Mouse (Mus musculus) adrenal gland, adult 2 months (tissue): ENCODE data around the gene Sp100. TPM values are rescaled to one million over a fixed set of nuclear protein-coding genes. Genes with fewer than 3 reads are reported as not detected.
"Not testable (repeated sequence)": the region's sequence is repeated elsewhere in the genome, so short reads cannot be mapped to it uniquely, and the experiment has no call there.

ENCODE experiments used
- DNase-seq: peaks from one replicate; pipeline ENCODE4 v3.0.0; 2021
- long read RNA-seq: library from polyadenylated mRNA; stranded (forward); transcript quantifications from one replicate; pipeline ENCODE4 v2.0.0, GENCODE M21; 2021
- polyA plus RNA-seq: library from polyadenylated mRNA; depleted of rRNA; stranded (reverse); fragments of >200 nt; gene quantifications from 2 replicates; pipeline ENCODE4 v1.2.3, GENCODE M21; 2012; rRNA removed
- total RNA-seq, 2 experiments: library from RNA; stranded (reverse); gene quantifications; 2 replicates each; pipeline ENCODE4 v1.2.3; 2021

Sp100 gene
- total RNA-seq: 10 to 100 TPM; 19.1 to 21.0 TPM
- 2.7 and 2.9 TPM in 2 replicates for polyA plus RNA-seq
- long read RNA-seq, partial matches to known transcripts: 0 of 5 reads
- long read RNA-seq, other reads (novel, unspliced or antisense): 4 of 5 reads

DNA sequence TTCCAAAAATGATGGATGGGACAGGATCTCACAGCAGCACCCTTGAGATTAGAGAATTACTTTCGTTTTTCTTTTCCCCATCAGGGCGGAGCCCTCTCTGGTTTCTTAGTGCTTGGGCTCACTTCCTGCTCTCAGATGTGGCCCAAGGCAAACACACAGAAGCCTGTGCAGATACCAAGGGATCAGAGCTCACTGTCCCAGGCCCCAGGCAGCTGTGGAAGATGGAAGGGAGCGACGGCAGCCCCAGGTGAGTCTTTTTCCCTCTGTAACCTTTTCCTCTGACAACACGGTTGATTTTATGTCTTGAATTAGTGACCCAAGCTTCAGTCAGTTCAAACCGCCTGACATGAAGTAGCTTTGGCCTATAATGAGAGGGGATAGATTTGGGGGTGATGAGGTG, at the start of gene Sp100:
TSS of gene Sp100 (plus strand) at position 108 of the 400 bp plus-strand sequence.
- peak; percentile 20 for DNase-seq

DNA sequence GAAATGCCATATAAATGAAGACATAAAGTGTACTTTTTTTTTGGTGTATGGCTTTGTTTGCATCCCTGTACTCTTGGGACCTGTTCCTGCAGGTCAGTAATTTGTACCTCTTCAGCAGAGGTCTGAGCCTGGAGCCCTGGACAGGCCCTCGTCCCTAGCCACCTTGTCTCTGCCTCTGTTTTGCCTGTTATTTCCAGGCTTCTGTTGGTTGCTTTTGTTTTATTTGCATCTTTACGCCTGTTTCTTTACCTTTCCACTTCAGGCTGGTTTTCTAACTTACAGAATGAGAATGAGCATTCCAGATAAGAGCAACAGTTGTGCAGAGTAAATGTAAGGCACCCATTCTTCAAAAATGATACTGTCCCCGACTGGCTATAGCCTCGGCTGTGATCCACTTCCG, 49.7 kb upstream of the Sp100 start, which contains the start of gene Sp140:
TSS of gene Sp140 (plus strand) at position 301 of the 400 bp plus-strand sequence.
- DNase-seq: not testable (repeated sequence)

DNA sequence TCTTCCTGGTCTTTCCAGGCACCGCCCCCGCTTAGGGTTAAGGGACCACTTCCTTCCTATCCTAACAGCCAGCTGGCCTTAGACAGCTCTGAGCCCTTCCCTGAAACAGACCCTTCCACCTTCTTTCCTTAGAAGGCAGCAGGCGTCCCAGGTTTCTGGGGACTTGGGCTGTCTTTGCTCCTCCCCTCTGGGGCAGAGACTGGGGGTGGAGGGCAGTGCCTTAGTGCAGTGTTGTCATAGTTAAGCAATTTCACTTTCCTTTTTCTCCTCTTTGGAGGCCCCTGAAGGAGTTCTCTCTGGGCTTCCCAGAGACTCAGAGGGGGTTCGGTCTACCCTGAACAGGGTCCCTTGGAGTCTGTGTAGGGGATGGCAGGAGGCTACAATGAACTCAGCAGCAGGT, 49.0 kb upstream of the Sp100 start:
- peak; percentile 46 for DNase-seq

DNA sequence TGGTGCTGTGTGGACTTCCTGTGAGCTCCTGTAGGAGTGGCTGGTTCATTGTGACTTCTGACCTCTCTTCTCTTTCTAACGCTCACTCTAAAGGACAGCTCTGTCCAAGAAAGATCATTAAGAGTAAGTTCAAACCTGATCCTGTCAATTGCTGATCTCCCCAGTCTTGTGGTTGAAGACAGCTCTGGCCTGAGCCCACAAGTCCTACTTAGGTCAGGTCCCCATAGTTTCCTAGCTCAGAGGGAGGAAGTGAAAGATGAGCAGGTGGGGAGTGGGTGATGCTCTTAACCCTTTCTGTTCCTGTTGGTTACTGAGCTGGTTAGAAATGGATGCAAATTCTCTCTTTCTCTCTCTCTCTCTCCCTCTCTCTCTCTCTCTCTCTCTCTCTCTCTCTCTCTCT, 45.4 kb upstream of the Sp100 start:
- not testable (repeated sequence) for DNase-seq

DNA sequence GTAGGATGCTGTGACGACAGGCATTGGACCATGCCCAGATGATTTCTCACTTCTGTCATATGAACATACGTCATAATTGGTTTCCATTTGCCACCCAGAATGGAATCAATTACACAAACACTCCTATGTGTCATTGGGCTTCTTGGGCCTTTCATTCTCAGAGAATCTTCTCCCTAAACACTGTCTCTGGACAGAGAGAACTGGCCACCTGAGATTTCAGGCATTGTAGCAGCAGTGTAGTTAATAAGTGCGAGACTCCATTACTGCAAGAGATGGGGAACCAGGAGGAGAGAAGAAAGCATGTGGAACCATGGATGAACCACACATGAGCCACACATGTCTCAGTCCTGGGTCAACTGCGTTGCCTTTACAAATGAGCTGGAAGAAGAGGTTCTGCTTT, 41.4 kb upstream of the Sp100 start:
- not testable (repeated sequence) for DNase-seq

DNA sequence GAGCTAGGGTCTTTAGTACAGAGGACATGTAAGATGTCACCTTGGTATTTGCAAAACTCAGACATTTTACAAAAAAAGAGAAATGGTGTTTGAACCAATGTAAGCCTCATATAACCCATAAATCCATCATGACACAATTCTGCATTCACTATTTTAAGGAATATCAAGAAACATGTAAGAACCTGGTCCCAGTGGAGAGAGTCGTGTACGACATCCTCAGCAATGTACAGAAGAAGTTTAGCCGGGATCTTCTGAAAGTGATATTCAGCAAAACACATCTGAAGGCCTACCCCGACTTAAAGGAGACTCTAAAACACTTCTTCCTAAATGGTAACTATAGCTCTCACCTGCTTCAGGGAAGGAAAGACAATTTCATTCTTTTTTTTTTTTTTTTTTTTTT, 39.2 kb upstream of the Sp100 start:
- DNase-seq: not testable (repeated sequence)

DNA sequence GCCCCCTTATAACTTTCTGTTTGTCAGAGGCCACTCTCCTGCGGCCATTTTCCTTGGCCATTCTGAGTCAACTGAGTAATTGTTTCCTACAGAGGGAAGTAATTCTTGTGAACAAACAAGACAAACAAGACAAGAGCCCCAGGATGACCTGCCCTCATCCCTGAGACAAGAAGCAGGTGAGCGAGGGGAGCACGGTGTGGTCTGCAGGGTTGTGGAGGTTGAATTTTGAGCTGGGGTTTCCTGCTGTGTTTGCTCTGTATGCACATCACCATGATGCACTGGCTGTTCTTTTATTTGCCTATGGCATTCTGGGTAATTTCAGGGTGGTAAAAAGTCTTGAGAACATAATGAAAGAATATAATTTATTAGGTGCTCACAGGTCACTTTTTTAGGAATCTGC, 34.7 kb upstream of the Sp100 start:
- not testable (repeated sequence) for DNase-seq

DNA sequence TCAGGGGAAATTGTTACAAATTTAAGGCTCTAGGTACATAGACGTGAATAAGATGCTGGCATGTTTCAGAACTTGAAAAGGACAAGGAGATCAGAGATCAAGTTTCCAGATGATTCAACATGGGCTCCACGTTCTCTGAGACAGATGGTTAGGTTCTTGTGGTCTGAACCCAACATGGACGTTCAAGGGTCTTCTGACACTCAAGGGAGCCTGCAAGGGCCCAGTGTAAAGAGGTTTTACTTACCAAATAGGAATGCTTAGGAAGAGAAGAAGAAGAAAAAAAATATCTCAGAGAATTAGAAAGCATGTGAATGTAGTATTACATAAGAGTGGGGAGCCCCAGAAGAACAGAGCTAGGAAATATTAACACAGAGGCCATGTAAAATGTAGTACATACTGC, 34.0 kb upstream of the Sp100 start:
- not testable (repeated sequence) for DNase-seq

DNA sequence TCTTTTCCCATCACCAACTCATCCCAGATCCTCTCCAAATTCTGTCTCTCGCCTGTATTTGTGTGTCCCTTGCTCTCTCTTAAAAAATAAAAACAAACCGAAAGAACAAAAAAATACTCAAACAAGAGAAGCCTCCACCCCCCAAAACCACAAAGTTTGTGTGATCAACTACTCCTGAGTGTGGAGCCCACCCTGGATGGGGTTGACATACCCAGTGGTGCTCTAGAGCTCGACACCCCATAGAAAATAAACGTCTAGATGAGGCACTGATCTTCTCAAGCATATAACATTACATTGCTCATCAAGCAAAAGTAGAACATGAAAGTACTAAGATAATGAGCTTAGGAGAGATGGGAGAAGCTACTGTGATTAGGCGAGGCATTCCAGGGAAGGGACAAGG, 32.6 kb upstream of the Sp100 start:
- DNase-seq: not testable (repeated sequence)

DNA sequence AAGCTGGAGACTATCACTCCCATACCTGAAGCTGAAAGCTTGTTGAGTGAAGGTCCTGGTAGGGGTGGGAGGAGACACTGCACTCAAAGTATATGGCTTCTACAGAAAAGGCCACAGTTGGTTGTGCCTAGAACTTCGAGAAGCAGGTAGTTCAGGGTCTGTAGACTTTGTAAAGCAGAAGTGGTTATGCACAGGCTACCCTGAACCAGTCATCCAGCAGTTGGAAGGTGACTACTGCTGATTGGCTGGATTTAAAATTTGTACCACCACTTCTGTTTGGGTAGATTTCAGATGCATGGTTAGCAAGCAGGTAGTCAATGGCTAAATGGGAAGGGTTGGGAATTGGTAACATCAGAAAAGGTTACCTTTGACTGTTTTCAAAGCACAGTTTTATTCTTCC, 31.1 kb upstream of the Sp100 start:
- DNase-seq: not testable (repeated sequence)

DNA sequence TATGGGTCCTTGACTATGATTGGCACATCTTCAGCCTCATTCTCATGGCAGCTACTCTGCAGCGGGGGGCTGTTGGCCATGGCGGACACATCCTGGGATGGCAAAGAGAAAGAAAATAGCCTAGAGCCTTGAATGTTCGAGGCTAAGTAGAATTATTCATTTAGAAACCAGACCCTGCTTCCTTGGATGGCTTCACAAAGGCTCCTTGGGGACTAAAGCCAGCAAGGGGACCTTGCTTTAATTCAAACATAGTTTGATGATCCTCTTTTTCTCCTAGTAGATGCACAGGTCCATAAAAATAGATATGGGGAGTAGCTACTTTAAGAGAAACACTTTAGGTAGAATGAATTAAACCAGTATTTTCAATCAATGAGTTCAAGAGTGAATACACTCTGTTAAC, 12.9 kb upstream of the Sp100 start:
- not testable (repeated sequence) for DNase-seq

DNA sequence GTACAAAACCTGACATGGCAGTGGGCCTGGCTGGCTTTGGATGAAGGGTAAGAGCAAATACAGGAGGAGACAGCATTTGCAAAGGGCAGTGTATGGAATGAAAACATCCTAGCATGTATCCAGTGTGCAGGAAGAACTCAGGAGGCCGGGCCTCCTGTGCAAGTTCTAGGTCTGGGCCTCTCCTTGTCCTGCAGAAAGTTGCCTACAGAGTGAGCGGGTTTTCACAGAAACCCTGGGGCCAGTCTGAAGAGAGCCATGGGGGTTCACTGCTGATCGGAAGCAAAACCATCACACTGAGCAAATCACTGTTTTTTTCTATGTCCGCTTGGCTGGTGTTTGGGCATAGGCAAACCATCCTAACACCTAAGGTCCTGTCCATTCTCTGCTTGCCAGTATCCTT, 11.6 kb upstream of the Sp100 start:
- DNase-seq: not testable (repeated sequence)

DNA sequence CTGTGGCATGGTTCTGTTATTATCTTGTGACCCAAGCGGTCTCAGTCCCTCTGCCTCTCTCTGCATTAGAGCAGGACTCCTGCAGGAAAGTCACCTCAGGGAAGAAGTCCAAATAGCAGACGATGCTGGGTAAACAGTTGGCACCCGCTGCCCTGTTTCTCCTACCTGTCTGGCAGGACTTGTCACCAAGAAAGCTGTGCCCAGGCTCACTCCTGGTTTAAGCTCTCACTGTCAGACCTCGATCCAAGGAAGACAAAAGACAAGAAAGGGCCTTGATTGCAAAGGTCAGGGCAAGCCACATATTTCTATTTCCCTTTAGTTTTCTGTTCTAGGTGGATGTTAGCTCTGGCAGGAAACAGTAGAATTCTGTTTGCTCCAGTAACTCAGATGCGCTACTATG, 736 bp downstream of the Sp100 start:
- DNase-seq: peak; percentile 12

DNA sequence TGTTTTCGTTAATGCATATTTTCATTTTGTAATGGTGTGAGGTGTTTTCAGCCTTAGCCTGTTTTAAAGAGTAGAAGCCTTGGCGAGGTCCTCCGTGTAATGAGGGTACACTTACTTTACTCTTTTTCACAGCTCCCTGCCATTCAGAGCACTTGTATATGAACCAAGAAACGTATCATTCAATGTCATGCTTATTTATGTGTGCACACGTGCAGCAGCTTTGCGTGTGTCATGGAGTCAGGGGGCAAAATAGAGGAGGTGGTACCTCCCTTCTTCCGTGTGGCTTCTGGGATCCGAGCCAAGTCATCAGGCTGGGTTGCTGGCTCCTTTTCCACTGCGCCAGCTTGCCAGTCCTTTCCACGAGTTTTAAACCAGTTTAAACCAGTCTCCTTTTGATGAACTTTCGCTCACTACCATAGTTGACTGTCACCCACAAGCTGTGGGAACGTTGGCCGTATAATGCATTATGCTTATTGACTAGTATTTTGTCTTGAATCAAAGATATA, 2.0 kb downstream of the Sp100 start:
- DNase-seq: peak; percentile 14

DNA sequence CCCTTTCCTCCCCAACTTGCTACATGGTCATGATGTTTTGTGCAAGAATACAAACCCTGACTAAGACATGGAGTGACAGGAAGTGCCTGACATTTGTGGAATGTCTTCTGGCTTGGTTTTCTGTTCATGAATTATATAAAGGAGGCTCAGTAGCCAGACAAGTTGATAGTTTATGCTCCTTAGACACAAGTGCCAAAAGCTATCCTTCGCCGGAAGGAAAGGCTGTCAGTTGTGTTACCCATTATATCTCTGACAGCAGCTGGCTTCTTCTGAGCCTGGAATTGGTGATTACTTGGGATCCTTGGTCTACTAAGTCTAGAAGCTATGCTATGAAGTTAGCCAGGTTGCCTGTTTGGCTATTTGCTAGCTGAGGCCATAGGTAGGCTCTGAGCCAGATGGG, 7.4 kb downstream of the Sp100 start:
- not testable (repeated sequence) for DNase-seq

DNA sequence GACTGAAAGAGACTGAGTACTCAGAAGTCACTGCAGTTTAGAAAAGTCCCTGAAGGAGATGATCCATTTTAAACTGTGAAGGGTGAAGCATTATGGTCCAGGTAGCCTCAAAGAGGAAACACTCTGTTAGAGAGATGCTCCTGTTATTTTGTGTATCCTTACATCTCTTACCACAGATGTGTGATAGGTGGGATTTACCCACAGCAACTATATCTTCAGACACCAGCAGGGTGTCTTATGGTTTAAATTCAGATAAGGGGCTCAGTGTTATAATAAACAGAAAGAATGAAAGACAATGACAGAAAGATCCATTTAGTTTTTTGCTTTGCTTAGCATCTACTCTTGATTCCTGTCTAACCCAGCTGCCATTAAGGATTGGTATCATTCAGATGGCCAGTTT, 14.5 kb downstream of the Sp100 start:
- DNase-seq: no peak

DNA sequence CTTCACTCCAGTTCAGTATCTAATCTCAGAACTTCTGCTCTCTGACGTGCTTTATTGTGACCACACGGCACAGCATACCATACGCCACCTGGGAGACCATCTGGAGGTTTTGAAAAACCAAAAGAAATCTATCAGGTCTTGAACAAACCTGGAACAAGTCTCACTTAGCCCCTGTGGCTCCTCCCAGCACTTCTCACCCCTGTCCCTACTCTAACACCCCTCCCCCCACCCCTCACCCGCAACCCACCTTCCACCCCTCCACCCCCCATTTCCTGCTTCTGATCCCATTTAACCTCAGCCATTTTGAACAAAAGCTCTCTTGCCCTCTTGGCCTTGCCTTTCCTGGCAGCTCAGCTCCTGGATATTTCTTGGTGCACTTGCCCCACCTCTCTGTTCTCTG, 30.4 kb downstream of the Sp100 start:
- peak; percentile 26 for DNase-seq

DNA sequence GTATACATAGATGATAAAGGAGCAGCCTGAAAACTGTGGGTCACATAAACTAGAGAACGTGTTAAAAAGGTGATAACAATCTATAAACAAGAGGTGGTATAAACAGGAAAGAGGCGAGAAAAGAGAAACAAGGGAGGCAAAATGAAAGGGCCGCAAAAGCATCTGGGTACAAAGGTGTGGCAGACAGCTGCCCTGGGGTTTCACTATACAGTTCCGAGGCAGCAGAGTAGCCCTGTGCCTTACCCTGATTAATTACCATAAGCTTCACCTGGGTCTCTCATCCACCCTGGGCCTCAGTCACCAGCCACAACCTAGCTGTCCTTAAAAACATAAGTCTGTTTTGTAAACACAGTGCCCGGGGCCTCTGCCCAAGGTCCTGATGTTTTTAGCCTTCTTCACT, 36.9 kb downstream of the Sp100 start:
- no peak for DNase-seq

DNA sequence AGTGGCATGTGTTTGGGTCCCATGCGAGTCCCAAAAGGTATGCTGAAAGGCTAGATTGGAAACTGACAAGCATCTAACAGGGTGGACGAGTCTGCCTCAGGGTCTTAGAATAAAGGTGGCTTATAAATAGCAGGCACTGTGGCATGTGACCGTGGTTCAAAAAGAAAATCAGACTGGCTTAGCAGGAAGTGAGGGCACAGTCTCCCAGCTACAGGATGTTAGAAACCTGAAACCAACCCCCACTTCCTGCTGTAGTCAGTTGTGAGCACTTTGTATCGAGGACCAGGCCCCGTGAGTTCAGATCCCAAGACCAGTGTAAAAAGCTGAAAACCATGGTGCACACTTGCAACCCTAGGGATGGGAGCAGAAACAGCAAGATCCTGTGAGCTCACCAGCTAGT, 37.6 kb downstream of the Sp100 start:
- DNase-seq: no peak

DNA sequence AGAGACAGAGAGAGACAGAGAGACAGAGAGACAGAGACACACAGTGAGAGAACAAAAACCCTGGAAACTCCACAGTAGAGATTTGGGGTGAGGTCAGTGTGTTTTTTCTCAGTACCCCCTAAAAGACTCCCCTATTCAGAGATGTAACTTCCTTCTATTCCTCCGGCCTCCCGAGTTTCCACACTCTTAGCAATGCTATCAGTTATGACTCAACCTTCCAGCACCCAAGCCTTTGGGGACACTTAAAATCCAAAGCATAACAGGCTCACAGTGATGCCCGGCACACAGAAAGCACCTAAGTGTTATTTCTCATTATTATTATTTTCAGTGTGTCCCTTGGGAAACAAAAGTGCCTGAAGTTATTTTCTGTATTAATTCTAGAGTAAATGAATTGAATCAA, 40.8 kb downstream of the Sp100 start:
- no peak for DNase-seq

DNA sequence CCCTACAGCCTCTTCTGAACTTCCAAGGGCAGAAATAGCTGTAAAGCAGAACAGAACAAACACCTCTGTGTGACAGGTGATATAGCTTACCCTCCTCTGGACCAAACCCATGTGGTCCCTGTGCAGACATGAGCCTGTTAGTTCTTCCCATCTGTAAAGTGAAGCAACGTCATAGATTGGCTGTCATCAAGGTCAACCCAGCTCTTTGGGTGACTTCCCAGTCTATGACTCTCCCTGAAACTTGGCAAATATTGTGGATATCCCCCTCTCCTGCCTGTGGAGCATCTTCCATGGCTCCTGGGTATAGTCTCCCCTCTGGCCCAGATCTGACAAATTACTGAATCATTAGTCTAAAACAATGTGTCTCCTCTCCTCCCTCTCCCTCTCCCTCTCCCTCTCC, 42.5 kb downstream of the Sp100 start:
- DNase-seq: peak; percentile 76

DNA sequence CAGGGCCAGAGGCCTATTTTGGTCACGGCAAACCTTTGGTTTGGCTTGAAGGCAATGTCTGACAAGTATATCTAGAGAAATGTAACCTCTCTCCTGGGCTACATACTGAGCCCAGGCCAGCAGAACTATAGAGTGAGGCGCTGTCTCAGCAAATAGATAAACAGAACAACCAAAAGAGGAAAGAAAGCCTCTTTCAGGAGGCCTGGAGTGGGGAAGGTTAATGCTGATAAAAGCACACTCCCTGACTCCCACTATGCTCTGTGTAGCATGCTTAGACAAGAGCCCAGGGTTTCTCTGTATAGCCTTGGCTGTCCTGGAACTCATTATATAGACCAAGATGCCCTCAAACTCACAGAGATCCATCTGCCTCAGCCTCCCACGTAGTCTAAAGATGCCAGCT, 43.5 kb downstream of the Sp100 start:
- DNase-seq: no peak

DNA sequence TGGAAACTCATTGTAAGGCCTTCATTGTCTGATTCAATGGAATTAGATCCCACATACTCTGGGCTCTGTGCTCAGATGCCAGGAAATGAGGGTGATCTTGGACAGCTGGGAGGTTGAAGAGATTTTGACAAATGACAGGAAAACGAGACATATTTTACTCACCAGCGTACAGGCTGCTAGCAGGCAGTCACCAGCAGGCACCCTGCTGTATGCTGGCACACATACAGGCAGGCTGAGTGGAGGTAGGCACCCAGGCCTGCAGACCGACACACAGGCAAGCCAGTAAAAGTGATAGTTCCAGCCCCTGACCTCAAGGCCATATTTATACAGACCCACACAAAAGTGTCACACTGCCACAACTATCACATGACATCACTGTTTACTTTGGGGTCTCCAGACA, 45.9 kb downstream of the Sp100 start:
- DNase-seq: no peak

DNA sequence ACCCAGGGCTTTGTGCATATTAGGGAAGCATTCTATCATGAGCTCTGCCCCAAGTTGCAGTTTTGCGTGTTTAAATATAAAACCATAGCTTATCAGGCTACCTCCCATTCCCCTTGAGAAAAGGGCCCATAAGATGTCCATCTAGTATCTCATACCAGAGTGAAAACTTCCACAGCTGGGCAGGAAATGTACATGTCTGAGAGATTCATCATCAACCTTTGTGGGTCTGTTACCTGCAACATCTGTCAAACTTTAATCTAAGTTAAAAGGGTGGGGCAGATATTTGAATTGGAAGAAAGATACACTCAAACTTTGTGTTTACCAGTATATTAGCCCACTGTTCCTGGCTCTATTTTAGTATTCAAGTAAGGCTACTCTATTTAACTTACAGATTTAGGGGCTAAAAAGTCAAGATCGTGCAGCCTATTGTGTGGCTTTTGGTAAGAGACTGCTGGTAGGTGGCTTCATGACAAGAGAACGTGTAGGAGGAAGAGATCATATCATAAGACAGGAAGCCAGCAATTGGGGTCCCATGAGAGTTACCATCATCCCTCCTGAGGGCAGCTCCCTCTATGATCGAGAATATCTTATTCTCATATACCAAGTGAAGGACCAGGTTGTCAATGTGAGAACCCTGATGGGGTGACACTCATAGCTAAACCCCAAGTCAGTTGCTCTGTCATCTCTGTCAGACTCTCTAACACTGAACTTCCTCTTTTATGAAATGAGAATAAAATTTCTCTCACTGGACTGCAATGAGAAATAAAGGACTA, 48.1 kb downstream of the Sp100 start:
- no peak for DNase-seq
